Mouse (Mus musculus): ENCODE measurements around the gene Esr2.
"Not testable (repeated sequence)": the region's sequence is repeated elsewhere in the genome, so short reads cannot be mapped to it uniquely, and the experiment has no call there.

Esr2 gene

DNA sequence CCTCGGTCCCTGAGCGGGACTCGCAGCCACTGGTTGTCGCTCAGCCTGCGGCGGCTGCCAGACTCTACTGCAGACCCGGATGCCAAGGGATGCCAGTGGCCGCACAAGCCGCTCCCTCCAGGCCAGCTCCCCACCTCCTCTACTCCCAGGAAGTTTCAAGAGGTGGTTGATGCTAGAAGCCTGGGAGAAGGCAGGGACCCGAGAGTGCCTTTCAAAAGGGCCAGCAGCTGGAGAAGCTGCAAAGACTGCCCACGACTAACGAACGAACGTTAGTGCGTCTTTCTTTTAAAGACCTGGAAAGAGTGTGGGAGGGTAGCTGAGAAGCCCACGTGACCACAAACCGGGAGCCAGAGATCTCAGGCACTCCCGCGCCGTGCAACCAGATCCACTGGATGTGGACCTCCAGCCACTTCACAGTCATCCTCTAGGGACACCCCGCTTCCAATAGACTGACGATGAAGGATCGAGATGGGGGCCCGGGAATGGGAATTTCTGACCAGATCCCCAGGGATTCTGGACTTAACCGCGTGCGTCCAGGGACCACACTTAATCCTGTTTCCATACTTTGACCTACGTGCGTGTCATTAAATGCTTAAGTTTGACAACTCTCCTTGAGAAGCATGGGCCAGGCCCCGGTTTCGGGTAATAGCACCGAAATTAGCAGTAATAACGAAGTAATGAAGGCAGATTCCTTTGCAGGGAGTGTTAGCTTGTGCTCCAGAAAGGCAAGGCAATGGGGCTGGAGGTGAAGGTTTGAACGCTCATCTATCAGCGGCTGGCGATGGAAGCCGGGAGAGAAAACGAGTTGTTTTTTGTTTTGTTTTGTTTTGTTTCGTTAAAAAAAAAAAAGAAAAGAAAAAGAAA is at the start of gene Esr2:
Gene Esr2 (minus strand): TSS at position 260 of the 864 bp plus-strand sequence.
- DNase-seq (ENCODE audit: low read depth, low spot score), result no peak

DNA sequence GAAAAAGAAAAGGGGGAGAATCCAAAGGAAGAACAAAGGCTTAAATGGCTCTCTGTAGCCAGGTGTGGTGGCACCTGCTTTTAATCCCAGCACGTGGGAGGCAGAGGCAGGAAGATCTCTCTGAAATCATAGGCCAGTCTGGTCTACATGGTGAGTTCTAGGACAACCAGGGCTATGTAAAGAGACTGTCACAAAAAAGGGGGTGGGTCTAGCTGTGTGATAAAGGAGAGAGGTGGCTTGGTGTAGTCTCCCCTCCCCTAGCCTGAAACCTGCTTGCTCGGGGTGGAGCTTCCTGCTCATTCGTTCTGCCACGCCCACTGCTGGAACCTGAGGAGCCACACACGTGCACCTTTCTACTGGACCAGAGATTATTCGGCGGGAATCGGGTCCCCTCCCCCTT is 45.0 kb upstream of the Esr2 start:
- not testable (repeated sequence) for DNase-seq (ENCODE audit: low read depth, low spot score)

DNA sequence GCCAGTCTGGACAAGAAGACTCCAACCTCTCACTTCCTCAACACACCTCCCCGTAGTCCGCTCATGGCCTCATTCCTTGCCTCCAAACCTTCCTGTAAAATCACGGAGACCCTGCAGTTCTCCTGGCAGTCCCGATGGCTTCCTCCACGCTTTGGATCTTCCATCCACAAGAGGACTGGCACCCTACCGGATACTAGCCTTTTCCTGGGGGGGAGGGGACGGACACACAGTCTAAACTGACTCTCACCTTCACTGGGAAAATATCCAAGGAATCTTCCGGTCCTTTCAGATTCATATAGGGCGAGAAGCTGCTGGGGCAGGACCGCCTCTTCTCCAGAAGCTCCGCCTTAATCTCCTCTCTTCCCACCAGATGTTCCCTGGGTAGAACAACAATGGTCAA is 39.7 kb upstream of the Esr2 start:
- no peak for DNase-seq (ENCODE audit: low read depth, low spot score)

DNA sequence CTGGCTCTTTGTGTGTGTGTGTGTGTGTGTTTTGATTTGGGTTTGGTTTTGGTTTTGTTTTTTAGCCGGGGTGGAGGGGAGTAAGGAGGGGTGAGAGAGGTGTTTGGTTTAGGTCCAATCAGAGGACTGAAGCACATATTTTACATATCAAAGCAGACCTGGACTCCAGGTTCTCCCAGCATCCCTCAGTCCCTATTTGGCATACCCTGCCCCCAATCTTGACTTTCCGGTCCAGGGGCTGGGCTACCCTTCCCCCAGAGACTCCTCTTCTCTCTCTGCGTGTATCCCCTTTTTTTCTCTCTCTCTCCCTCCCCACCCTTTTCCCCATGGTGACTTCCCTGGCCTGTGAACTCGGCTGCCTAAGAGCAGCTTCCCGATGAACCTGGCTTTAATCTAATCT is 38.1 kb upstream of the Esr2 start:
- no peak for DNase-seq (ENCODE audit: low read depth, low spot score)

DNA sequence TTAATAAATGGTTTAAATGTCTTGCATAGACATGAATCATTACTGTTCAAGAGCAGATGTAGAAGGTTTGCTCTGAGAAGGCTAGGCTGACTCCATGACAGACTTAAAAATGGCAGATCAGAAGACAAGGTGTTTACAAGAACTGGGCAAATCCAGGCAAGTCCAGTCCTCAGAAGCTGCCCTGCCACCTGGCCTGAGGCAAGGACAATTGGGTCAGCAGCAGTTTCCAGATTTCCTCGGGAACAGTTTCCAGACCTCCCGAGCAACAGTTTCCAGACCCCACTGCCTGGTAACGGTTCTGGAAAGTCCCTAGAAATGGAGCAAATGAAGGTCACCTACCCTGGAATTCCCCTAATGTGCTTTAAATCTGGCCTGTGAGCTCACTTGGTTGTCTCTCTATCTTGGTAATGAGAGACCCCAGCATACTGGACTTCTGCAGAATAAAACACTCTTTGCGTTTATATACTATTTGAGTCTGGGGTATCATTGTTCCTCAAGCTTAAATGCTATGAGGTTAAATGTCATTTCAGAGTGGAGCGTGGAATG is 32.4 kb upstream of the Esr2 start:
- no peak for DNase-seq (ENCODE audit: low read depth, low spot score)

DNA sequence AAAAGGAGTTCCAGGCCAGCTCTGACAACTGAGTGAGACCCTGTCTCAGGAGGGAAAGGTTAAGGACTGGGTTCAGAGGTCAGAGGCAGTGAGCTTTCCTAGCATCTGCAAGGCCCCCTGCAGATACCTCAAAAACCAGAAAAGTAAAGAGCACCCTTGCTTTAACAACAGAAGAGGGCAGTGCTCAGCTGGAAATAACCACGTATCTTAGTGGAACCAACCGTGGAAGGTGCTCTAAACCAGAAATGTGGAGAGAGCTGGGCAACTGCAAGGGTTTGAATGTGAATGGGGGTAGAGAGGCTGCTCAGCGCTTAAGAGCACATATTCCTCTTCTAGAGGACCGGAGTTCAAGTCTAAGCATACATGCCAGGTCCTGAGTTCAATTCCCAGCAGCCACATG is 23.3 kb upstream of the Esr2 start:
- no peak for DNase-seq (ENCODE audit: low read depth, low spot score)

DNA sequence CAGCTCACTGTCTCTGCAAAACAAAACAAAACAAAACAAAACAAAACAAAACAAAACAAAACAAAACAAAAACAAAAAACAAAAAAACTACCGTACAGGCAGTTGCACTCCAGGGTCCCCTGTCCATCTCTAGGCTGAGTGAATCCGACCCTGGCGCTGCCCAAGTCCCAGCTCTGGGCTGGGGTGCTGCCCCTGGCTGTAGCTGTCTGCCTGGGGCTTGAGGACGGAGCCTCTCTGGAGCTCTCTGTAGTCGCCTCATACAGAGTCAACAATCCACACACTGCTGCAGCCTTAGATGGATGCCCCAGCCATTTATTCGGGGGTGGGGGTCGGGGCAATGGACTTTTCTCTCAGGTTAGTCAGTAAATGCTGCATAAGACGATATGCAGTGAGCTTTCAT is 20.0 kb upstream of the Esr2 start:
- no peak for DNase-seq (ENCODE audit: low read depth, low spot score)

DNA sequence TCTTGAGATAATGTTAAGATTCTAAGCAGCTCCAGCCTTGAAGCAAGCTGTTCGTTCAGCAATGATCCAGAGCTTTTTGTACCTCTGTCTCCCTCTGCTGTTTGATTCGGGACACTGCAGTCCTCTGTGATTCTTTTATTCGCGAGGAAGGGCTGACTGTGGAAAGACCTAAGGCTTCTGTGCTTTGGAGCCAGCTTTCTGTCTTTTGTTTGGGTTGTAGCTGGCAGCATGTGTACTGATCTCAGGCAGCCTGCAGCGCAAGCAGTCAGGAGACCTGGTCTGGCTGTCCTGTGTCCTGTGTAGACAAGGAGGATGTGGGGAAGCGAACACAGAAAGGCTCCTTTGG is 19.6 kb upstream of the Esr2 start:
- peak; percentile 46 for DNase-seq (ENCODE audit: low read depth, low spot score)

DNA sequence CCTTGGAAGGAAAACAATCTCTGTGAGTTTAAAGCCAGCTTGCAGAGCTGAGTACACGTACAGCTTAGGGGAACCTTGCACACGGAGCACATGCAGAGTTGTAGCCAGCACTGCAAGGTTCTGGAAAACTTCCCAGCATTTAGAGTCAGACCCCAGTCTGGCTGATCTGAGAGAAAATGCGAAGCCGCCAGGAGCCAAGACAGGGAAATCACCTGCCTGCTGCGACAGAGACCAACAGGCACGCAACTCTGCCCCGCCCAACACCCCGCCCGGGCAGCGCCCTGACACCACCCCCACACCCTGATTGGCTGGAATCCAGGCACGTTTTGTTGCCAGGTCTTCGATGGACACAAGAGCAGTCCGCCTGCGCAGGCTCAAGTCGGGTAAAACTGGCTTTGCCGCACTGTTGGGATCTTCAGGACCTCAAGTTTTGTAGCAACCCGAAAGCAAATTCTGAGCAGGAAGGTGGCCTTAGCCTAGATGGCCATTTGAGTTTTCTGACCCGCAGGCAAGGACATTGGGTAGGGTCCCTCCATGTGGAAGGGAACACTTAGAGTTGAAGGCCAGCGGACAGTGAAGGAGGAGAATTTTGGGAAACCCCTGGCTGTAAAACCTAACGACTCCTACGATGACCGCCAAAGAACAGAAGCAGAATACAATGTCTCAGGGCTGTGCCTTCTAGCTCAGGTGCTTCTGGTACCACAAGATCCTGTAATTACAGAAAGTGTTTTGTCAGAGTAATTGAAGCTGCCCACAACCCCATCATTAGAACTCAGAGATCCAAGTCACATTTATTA is 19.1 kb upstream of the Esr2 start:
- DNase-seq (ENCODE audit: low read depth, low spot score), result no peak

DNA sequence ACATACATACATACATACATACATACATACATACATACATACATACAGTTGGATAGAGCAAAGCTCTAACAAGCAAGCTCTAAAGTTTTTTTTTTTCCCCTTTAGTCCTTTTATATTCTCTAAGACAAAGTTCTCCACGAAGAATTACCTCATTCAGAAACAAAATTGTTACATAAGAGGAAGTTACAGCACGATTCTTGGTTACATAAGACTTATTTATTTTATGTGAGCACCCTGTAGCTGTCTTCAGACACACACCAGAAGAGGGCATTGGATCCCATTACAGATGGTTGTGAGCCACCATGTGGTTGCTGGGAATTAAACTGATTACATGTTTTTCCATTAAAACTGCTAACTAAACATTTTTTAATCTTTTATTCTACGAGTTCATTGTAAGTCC is 17.5 kb upstream of the Esr2 start:
- DNase-seq (ENCODE audit: low read depth, low spot score), result no peak

DNA sequence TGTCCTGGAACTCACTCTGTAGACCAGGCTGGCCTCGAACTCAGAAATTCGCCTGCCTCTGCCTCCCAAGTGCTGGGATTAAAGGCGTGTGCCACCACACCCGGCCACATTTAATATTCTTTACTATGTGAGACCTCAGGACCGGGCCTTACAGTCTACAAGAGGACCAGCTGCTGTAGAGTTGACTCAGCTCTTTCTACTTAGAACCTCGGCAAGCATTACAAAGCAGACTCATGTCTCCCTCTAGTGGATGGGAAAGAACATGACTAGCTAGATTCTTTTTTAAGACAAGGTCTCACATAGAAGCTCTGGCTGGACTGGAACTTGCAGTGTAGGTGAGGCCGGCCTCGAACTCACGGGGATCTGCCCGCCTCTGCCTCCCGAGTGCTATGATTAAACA is 13.9 kb upstream of the Esr2 start:
- peak; percentile 38 for DNase-seq (ENCODE audit: low read depth, low spot score)

DNA sequence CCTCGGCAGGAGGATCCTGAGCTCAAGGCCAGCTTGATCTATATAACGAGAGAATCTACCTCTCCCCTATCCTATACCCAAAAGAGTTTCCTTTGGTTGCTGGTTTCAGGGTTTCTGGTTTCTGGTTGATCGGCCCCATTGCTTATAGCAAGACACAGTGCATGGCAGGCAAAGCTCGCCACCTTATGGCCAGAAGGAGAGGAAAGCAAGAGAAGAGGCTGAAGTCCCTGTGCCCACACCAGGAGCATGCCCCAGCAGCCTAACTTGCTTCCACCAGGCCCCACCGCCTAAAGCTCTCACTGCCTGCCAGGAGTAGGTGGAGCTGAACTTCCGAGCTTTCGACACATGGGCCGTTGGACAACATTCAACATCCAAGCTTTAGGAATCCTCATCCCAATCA is 10.8 kb upstream of the Esr2 start:
- DNase-seq (ENCODE audit: low read depth, low spot score), result no peak

DNA sequence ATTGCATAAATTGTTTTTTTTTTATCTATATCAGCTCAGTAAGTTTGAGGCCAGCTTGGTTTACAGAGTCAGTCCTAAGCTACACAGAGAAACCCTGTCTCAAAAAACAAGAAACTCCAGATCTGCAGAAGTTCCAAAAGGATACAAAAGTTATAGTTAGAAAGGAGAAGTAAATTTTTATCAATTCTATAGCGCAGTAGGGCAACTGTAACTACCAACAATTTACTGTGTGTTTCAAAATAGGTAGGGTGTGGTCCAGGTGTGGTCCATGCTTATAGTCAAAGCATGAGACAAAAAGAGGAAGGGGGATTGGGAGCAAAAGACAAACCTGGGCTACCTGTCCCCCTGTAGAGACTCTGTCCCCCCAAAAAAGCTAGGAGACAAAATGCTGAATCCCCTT is 9.4 kb upstream of the Esr2 start:
- DNase-seq (ENCODE audit: low read depth, low spot score), result no peak

DNA sequence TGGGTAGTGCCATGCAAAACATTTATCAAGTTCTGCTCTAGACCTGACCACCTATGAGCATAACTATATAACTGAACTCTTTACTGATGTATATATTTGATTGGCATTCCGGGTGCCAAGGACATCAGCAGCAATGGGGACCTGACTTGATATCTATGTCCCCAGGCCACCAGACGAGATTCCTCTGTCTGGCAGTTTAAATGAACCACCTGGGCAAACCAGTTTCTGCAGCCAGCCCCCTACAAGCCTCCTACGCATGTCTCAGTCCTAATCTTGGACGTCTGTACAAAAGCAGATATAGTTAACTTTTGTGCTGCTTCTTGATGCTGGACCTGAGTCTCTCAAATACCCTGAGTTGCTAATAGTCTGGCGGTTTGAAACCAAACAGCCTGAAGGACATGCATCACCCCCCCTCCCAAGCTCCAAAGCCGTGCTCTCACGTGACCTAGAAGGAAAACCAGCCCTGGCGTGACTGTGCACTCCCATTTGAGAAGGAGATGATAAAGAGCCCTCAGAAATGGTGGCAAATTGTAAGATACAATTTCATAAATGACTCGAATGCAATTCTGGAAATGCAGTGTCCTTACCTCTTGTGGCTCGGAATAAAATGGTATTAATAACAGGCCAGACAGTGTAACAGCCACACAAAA is 8.2 kb upstream of the Esr2 start:
- DNase-seq (ENCODE audit: low read depth, low spot score), result no peak

DNA sequence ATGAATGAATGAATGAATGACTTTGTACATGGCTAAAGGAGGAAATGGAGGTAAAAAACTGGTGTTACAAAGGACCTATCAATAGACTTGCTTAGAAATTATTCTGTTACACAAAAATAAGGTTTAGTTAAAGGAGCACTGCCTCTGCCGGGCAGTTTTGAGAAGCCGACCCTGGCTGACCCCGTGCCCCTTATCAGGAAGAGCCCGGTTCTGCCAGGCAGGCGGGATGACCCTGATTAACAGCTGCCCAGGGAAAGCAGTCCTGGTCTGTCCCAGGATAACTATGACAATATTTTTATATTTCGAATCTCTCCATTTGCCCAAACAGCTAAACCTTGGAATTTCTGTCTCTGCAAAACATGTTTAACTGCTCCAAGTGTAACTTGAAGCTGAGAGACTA is 7.2 kb upstream of the Esr2 start:
- DNase-seq (ENCODE audit: low read depth, low spot score), result no peak

DNA sequence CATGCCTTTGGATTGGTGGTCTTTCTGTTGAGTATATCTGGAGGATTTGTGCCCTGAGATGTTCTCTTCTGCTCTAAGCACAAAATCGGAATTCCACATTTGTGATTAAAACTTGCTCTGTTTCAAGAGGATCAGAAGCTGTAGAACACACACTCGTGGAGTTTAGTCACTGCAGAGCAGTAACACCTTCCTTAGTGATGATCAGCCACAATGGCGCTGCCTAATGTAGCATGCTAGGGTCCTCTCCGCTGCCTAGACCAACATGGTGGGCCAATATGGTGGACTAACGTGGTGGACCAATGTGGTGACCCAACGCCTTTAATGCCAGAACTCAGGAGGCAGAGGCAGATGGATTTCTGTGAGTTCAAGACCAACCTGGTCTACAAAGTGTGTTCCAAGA is 5.8 kb upstream of the Esr2 start:
- DNase-seq (ENCODE audit: low read depth, low spot score), result no peak

DNA sequence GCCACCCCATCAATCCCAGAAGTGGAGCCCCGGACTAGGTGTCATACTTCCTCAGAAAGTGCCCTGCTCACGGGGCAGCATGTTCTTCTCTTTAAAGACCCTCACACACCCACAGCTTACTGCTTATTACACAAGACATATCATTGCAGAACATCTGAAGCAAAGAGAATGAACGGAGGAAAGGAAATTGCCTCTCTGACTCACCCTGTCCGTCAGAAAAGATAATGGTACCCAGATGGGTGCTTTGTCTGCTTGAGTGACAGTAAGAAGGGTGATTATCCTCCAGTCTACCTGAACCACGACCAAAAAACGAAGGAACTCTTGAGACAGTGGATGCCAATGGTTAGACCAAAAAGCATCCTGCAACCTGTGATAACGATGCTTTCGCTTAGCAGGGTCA is 4.4 kb upstream of the Esr2 start:
- DNase-seq (ENCODE audit: low read depth, low spot score), result no peak

DNA sequence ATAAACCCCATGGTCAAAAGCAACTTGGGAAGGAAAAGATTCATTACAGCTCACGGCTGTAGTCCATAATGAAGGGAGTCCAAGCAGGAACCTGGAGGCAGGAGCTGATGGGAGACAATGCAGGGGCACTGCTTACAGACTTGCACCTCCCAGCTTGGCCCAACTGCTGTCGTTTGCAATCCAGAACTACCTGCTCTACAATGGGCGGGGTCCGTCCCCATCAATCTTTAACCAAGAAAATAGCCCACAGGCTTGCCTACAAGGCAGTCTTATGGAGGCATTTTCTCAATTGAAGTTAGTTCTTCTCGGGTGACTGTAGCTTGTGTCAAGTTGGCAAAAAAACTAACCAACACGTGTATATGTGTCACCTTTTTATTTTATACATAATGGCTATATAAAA is 3.4 kb upstream of the Esr2 start:
- DNase-seq (ENCODE audit: low read depth, low spot score), result no peak

DNA sequence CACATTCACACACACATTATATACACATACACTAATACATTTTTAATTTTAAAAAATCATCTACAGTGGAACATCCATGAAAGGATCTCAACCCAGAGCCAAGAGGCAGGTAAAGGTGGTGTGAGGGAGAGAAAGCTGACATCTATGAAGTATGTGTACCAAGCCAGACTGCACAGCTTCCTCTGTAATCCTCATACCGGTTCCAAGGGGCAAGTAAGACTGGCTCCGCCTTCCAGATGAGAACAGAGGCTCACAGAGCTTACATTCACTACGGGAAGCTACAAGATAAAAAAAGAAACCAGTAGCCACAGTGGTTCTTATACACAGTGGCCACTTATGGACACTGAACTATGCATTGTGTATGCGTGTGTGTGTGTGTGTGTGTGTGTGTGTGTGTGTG is 2.5 kb upstream of the Esr2 start:
- DNase-seq (ENCODE audit: low read depth, low spot score), result no peak

DNA sequence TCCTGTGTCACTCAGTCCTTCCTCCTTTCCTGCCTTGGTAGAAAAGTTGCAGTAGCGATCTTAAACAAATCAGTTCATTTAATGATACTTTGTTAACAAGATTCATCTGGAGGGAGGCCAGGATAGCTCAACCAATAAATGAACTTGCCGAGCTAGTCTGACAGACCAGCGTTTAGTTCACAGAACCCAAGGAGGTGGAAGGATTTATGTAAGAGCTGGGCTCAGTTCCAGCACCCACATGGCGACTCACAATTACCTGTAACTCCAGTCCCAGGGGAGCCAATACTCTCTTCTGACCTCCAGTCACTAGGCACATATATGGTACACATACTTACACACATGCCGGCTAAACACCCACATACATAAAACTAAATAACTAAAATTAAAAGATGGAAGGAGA is 2.0 kb upstream of the Esr2 start:
- DNase-seq (ENCODE audit: low read depth, low spot score), result no peak

DNA sequence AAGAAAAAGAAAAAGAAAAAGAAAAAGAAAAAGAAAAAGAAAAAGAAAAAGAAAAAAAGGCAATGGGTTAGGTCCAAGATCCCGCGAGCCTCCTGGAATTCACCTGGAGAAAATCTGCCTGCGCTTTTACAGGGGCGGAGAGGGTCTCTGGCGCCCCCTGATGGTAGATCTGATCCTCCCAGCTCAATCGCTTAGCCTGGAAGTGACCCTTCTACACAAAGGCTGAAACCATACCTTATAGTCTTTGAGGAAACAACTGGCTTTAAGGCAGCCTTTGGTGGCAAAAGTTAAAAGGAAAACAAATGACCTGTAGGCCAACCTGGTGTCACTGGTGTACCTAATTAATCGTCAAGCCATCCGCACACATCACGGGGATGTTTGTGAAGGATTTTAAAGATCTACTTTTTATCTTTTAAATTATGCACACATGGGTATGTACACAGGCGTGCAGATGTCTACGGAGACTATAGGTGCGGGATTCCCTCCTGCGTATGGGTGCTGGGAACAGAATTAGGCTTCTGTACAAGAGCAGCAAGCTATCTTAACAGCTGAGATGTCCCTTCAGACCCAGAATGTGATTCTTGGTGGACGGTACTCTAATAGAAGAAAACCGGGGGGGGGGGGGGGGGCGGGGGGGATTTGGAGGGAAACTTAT is 932 bp upstream of the Esr2 start:
- no peak for DNase-seq (ENCODE audit: low read depth, low spot score)

DNA sequence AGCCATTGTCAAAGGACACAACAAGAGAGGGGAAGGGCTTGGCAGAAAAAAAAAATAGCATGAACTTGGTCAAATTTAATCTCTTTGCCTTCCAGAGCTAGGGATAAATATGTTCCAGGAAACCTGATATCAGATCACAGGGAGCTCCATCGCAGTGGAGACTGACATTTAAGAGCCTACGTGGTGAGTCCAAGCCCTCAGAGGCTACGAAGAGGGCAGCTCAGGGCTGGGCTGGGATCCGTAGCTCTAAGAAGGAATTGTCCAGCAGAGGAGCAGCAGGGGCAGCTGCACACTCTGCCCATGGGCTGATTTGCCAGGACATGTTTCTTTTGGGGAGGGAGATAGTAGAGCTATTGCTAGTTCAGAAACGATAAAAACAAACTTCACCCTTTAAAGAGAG is 11.4 kb downstream of the Esr2 start:
- no peak for DNase-seq (ENCODE audit: low read depth, low spot score)
